Mouse (Mus musculus): ENCODE results near the gene Zfp30.

- TF ChIP-seq CTCF (IDR thresholded peaks at IDR 0.05; ENCODE audit: extremely low read depth, insufficient read depth, low read length): no peak
- 0 out of 2 replicates have a peak, but pooled peaks have one; percentile 20 for TF ChIP-seq POLR2A (IDR thresholded peaks at IDR 0.05; ENCODE audit: extremely low read depth, insufficient read depth, low read length)
Observed at GRCm38 (mm10) chr7:29785023-29785422, 1.2 kb downstream of the Zfp30 start.

Measured in cortical plate, adult 2 months (tissue).